Mouse (Mus musculus) liver, embryonic 11.5 days (tissue): ENCODE measurements around the gene Bpifb9a. TPM values are rescaled to one million over a fixed set of nuclear protein-coding genes. Genes with fewer than 3 reads are reported as not detected.
"Not testable (repeated sequence)": the region's sequence is repeated elsewhere in the genome, so short reads cannot be mapped to it uniquely, and the experiment has no call there.

Experiments
- ATAC-seq: fragments of 200-750 bp; cut with Nextera tagmentation; replicated peaks from 2 replicates; pipeline ENCODE4 v1.8.0; 2017; ENCODE audit warnings: moderate number of reproducible peaks, mild to moderate bottlenecking, moderate TSS enrichment, moderate library complexity; ENCODE audit not compliant: low FRiP score
- DNase-seq: peaks from one replicate; pipeline ENCODE4 v3.0.0-alpha.2; 2017; ENCODE audit warnings: low spot score
- H3K27ac ChIP-seq: fragments of 300-500 bp; sonication (generic); 2 replicates; pipeline ENCODE4 v1.5.1; 2014; ENCODE audit warnings: mild to moderate bottlenecking, low read depth, low read length, control low read depth
- H3K27me3 ChIP-seq: fragments of 300-500 bp; sonication (generic); replicated peaks from 2 replicates; pipeline ENCODE4 v1.6.1; 2014; ENCODE audit warnings: low read length, mixed read lengths; ENCODE audit not compliant: control insufficient read depth, insufficient read depth
- H3K36me3 ChIP-seq: fragments of 300-500 bp; sonication (generic); 2 replicates; pipeline ENCODE4 v1.6.1; 2014; ENCODE audit warnings: mild to moderate bottlenecking, low read length, moderate library complexity, mixed read lengths; ENCODE audit not compliant: control insufficient read depth, insufficient read depth
- H3K4me1 ChIP-seq: fragments of 300-500 bp; sonication (generic); replicated peaks from 2 replicates; pipeline ENCODE4 v1.6.1; 2014; ENCODE audit warnings: low read length, mixed read lengths; ENCODE audit not compliant: control insufficient read depth, insufficient read depth
- H3K4me2 ChIP-seq: fragments of 300-500 bp; sonication (generic); 2 replicates; pipeline ENCODE4 v1.6.1; 2014; ENCODE audit warnings: mild to moderate bottlenecking, control low read depth, moderate library complexity
- H3K4me3 ChIP-seq: fragments of 300-500 bp; sonication (generic); 2 replicates; pipeline ENCODE4 v1.5.1; 2014; ENCODE audit warnings: low read depth, low read length, control low read depth
- H3K9ac ChIP-seq: fragments of 300-500 bp; sonication (generic); 2 replicates; pipeline ENCODE4 v1.6.1; 2014; ENCODE audit warnings: low read depth, low read length, control low read depth
- H3K9me3 ChIP-seq: fragments of 300-500 bp; sonication (generic); 2 replicates; pipeline ENCODE4 v1.6.1; 2016; ENCODE audit warnings: low read length, inconsistent platforms, mixed read lengths; ENCODE audit not compliant: control insufficient read depth
- WGBS: fragments of 180-500 bp; shearing (Covaris S2); extraction: QIAGEN DNeasy Blood & Tissue Kit; methylation state at CpG from one replicate; pipeline ENCODE4 v1.1.7; 2014; 5-methylcytosine and 5-hydroxymethylcytosine counted together
- polyA plus RNA-seq: library from polyadenylated mRNA; unstranded; fragments of >200 nt; fragmentation: Nextera tagmentation; extraction: Ambion mirVana; gene quantifications from 2 replicates; pipeline ENCODE4 v1.2.1, GENCODE M21; 2014

The Bpifb9a gene
- not detected in 2 replicates for polyA plus RNA-seq

DNA sequence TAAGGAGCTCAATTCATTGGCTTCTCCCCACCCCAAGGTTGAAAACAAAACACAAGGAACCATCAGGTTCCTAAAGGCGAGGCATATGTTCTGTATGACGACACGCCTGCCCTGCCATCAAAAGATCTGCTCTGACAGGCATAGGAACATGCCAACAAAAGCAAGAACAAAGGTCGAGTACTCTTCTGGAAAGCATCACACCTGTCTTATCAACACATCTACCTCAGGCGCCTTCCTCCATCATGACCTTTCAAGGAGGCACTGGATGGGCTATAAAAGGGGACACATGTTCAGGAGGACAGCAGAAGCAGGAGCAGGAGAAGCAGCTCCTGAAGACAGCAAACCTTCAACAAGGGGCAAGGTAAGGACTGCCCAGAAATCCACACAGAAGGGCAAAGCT is at the start of gene Bpifb9a:
TSS of gene Bpifb9a (plus strand) at position 301 of the 400 bp plus-strand sequence.
- not testable (repeated sequence) for H3K4me3 ChIP-seq, H3K36me3 ChIP-seq, H3K4me2 ChIP-seq, H3K9me3 ChIP-seq, DNase-seq, H3K4me1 ChIP-seq, H3K27me3 ChIP-seq, H3K9ac ChIP-seq, H3K27ac ChIP-seq, ATAC-seq
- WGBS: 74% methylated on average over 5 of the region's 5 CpGs

DNA sequence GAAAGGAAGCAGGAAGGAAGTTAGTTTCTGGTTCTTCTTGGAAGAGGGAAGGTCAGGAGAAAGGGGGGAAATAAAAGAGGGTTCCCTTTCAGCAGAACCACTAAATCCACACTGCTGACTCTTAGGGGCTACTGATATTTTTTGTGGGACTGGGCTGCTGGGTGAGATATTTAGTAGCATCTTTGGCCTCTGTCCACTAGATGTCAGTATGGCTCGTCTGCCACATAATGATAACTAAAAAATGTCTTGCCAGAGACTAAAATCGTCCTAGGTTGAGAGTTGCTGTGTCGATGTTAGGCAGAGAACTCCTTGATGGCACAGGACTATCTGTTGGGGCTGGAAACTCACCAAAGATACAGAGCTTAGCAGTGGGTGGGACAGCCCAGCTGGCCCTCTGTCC is 48.5 kb upstream of the Bpifb9a start:
- no peak overlapping the region for H3K4me3 ChIP-seq
- 13% methylated on average over 3 of the region's 3 CpGs for WGBS
- no peaks in the 10 kb centered on the region for H3K4me1 ChIP-seq
- H3K36me3 ChIP-seq: no peaks in the 10 kb centered on the region
- no peaks in the 10 kb centered on the region; the same call in 1 of the 2 replicates for H3K27me3 ChIP-seq
- DNase-seq (no peak), ATAC-seq (no peak)
- no peaks in the 10 kb centered on the region for H3K9me3 ChIP-seq
- no peak overlapping the region for H3K27ac ChIP-seq
- no peak overlapping the region for H3K4me2 ChIP-seq
- H3K9ac ChIP-seq: no peak overlapping the region

DNA sequence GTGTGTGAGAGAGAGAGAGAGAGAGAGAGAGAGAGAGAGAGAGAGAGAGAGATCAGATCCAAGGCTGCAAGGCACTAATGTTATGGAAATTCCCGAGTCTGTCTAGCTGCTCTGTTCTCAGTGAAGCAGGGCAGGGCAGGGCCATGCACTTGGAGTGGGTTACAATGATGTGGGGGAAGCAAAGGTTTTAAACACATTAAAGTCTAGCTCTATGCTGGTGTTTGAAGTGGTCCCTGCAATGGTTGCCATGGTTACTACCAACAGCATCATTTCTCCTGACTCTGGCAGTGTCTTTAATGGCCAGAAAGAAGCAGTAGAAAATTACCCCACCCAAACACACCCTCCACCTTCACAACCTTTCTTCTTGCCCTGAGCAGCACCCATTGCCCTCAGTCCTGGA is 46.5 kb upstream of the Bpifb9a start:
- Histone ChIP-seq H3K4me1 (no peaks in the 10 kb centered on the region), H3K9me3 (no peaks in the 10 kb centered on the region), H3K36me3 (no peaks in the 10 kb centered on the region), H3K27ac (no peak overlapping the region), H3K27me3 (no peaks in the 10 kb centered on the region; the same call in 1 of the 2 replicates), H3K4me2 (no peak overlapping the region), H3K4me3 (no peak overlapping the region), H3K9ac (no peak overlapping the region)
- DNase-seq (no peak), ATAC-seq (no peak)
- WGBS: 59% methylated on average over 1 of the region's 1 CpGs

DNA sequence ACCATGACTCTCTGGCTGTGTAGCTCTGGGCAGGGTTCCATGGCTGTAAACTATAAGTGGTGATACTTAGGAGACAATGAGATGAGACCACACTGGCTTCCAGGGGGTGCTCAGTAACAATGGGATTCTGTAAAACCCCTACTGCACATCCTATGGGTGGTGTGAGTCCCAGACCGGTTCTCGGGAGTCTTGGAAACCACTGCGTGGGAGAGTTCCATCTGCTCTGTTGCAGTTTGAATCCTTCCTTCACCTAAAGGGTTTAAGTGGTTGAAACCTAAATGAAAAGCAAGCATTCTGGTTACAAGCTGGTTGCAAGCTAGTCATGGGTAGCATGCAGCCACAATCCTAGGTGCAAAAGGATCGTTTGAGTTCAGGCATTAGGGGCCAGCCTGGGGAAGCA is 45.8 kb upstream of the Bpifb9a start:
- WGBS: 76% methylated on average over 4 of the region's 4 CpGs
- H3K27ac ChIP-seq: no peak overlapping the region
- H3K36me3 ChIP-seq: no peaks in the 10 kb centered on the region

DNA sequence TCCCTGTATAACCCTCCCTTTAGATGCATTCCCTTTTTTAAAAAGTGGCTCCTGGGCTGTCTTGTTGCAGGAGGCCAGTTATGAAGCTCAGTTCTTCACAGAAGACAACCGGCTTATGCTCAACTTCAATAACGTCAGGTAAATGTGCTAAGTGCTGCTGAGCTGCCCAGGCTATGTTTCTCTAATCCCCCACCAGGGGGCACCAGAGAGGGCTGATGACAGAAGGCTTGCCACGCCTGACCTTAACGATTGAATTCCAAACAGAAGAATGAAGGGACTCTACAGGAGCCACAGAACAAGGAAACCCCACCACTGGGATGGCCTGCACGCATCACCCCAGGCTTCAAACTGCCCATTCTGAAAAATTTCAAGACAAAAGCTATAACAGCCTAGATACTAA is 42.5 kb upstream of the Bpifb9a start:
- DNase-seq (peak; percentile 65), ATAC-seq (0 out of 2 replicates have a peak, but pooled peaks have one; percentile 23)
- H3K4me1 ChIP-seq: no peaks in the 10 kb centered on the region
- 12% methylated on average over 5 of the region's 5 CpGs for WGBS
- no peak overlapping the region for H3K27ac ChIP-seq
- no peak overlapping the region for H3K9ac ChIP-seq
- H3K27me3 ChIP-seq: no peaks in the 10 kb centered on the region; the same call in 1 of the 2 replicates
- no peaks in the 10 kb centered on the region for H3K9me3 ChIP-seq
- H3K36me3 ChIP-seq: no peaks in the 10 kb centered on the region
- no peak overlapping the region for H3K4me2 ChIP-seq
- no peak overlapping the region for H3K4me3 ChIP-seq

More for the DNA sequence above, 45.8 kb upstream of the Bpifb9a start:
- no peaks in the 10 kb centered on the region; the same call in 1 of the 2 replicates for H3K27me3 ChIP-seq
- H3K9me3 ChIP-seq: no peaks in the 10 kb centered on the region
- ATAC-seq (no peak), DNase-seq (no peak)
- H3K4me3 ChIP-seq: no peak overlapping the region
- H3K4me1 ChIP-seq: no peaks in the 10 kb centered on the region
- no peak overlapping the region for H3K4me2 ChIP-seq
- no peak overlapping the region for H3K9ac ChIP-seq

DNA sequence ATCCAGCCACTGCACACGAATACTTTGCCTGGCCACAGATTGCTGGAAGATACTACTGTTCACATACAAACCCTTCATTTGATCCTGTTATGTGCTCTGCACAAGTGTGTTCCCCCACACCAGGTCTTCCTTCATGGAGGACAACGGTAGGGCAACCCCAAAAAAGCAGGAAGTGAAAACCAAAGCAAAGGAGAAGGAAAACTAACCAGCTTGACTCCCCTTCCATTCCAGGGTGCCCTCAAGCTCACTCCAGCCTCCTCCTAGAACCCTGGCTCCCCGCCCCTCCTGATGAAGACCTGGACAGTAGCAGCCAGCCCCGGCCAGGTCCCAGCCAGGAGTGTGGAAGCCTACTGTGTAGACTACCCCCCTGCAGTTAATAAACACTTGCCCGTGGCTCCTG is 37.7 kb upstream of the Bpifb9a start:
- Histone ChIP-seq H3K9ac (no peak overlapping the region), H3K36me3 (no peaks in the 10 kb centered on the region), H3K4me2 (no peak overlapping the region), H3K27ac (no peak overlapping the region), H3K9me3 (no peaks in the 10 kb centered on the region), H3K27me3 (no peaks in the 10 kb centered on the region), H3K4me1 (no peaks in the 10 kb centered on the region), H3K4me3 (no peak overlapping the region)
- DNase-seq (no peak), ATAC-seq (no peak)
- WGBS: 66% methylated on average over 5 of the region's 5 CpGs

DNA sequence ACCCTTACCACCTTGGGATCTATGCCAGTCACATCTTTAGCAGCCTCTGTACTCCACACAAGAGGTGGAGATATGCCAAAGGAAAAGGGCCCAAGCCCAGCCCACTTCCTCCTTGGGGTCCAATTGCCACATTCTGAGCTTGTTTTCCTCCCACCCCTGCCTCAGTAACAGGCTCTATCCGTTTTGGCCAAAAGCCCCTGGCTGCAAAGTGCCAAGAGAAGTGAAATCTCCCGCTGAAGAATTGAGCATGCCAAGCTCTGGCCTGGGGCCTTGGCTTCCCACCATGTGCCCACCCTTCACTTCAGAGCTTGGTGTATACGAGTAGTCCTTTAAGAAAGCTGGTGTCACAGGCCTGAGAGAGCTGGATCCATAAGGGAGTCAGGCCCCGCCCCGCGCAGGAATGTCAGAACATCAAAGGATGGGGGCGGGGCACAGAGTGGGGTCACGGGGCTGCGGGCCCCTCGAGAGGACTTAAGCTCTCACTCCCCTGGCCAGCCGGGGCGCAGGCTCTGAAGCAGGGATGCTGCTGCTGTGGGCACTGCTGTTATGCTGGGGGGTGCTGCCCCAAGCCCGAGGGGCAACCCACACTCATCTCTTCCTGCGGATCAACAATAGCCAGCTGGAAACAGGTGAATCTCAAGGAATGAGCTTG is 34.3 kb upstream of the Bpifb9a start, which contains the start of gene Bpifb5:
TSS of gene Bpifb5 (plus strand) at position 478 of the 652 bp plus-strand sequence.
- no peak within 1 kb of the TSS for H3K27ac ChIP-seq
- H3K36me3 ChIP-seq: no peaks in the 10 kb centered on the region
- DNase-seq: no peak
- no peak within 1 kb of the TSS for H3K9ac ChIP-seq
- WGBS: 16% methylated on average over 14 of the region's 14 CpGs
- no peaks in the 10 kb centered on the region for H3K9me3 ChIP-seq
- H3K4me3 ChIP-seq: no peak within 1 kb of the TSS
- no peaks in the 10 kb centered on the region for H3K27me3 ChIP-seq
- no peaks in the 10 kb centered on the region for H3K4me1 ChIP-seq
- ATAC-seq: 0 out of 2 replicates have a peak, but pooled peaks have one; percentile 31
- H3K4me2 ChIP-seq: no peak within 1 kb of the TSS

DNA sequence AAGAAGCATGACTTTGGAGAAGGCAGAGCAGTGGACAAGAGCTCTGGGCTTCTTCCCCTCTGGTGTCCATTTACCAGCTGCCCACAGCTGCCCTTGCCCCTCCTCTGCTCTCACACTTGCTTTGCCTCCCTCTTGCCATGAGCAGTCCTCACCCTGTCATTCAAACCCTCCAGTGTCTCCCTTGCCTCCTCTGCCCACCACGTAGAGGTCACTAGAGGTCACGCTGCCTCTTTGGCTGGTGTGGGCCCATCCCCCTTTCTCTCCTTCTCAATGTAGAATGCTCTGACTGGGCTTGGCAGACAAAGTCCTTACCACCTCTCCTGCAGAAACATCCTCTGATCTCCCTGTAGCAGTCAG is 33.8 kb upstream of the Bpifb9a start:
- no peaks in the 10 kb centered on the region for H3K27me3 ChIP-seq
- H3K9me3 ChIP-seq: no peaks in the 10 kb centered on the region
- no peak overlapping the region for H3K9ac ChIP-seq
- H3K4me1 ChIP-seq: no peaks in the 10 kb centered on the region
- no peak overlapping the region for H3K4me2 ChIP-seq
- H3K4me3 ChIP-seq: no peak overlapping the region
- no peak overlapping the region for H3K27ac ChIP-seq
- DNase-seq (no peak), ATAC-seq (no peak)
- H3K36me3 ChIP-seq: no peaks in the 10 kb centered on the region
- 30% methylated on average over 2 of the region's 2 CpGs for WGBS

DNA sequence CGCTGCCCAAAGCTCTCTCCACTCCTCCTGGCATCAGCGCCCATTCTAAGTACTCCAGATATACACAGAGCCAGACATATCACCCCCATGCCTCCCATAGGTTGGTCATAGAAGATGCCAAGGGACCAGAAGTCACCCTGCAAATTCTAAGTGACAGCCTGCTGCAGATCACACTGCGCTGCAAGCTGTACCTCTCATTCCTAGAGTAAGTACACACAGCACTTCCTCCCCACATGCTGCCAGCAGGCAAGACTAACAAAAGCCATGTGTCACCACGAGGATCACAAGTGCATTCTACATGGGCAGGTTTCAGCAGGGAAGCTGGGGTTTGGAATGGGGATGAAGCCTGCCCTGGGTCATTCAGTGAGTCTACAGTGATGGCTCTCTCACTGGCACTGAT is 30.7 kb upstream of the Bpifb9a start:
- DNase-seq: no peak
- no peaks in the 10 kb centered on the region for H3K27me3 ChIP-seq
- 77% methylated on average over 4 of the region's 4 CpGs for WGBS
- no peak overlapping the region for H3K27ac ChIP-seq
- no peaks in the 10 kb centered on the region for H3K9me3 ChIP-seq
- H3K4me3 ChIP-seq: no peak overlapping the region
- no peaks in the 10 kb centered on the region for H3K36me3 ChIP-seq
- H3K4me1 ChIP-seq: no peaks in the 10 kb centered on the region
- H3K9ac ChIP-seq: no peak overlapping the region
- no peak for ATAC-seq
- no peak overlapping the region for H3K4me2 ChIP-seq
